Mouse (Mus musculus): ENCODE data around the gene Kdm6a. TPM values are rescaled to one million over a fixed set of nuclear protein-coding genes. Genes with fewer than 3 reads are reported as not detected.
A peak's percentile ranks its signal among the peaks of the same experiment; 100 is the strongest.

The Kdm6a gene
- polyA plus RNA-seq, 1 experiment from 2014 or later, result 9.4 TPM

DNA sequence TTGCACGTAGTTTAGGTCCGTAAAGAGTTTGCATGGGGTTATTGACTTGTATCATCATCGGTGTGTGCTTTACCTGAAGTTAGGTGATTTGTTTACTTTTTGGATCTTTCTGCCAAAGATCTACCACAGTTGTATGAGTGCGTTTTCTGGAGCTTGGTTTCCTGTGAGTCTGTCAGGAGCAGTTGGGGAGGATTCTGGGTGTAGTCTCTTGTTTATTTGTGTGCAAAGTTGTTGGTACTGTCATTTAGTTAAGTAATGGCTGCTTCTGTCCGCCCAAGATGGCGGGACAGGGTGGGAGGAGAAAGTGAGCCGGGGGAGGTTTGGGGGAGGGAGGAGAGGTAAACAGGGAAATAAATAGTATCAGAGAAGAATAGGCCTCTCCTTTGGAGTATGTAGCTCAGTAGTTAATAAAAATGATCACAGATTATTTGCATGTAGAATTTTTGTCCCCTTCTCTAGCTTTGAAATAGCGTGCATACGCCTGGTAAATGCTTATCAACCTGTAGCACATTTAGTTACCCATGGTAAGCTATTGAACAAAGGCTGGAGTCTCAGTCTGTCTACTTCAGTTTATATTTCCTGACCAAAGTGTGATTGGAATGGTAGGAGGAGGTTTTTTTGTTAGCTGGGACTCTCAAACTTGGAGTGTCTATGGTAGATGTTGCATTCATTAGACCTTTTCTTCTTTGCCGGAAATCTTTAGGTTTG, 1.7 kb downstream of the Kdm6a start:
- peak overlapping the region; percentile 69 for H3K4me2 ChIP-seq (ENCODE audit: low read depth, low read length)
- peak overlapping the region; percentile 98 for H3K27ac ChIP-seq (ENCODE audit: low read depth)
- H3K9ac ChIP-seq (replicated peaks), result peak overlapping the region; percentile 97
- no peaks in the 10 kb centered on the region for H3K27me3 ChIP-seq (ENCODE audit: insufficient read depth, low read length)
- peak; percentile 46 for DNase-seq
- H3K4me1 ChIP-seq (ENCODE audit: insufficient read depth), result peaks cover 6% of the 10 kb centered on the region
- H3K9me3 ChIP-seq (ENCODE audit: low read length), result no peaks in the 10 kb centered on the region
- no peak for ATAC-seq
- no peak for TF ChIP-seq EP300 (IDR thresholded peaks at IDR 0.05; ENCODE audit: low read depth)
- TF ChIP-seq CTCF (IDR thresholded peaks at IDR 0.05; ENCODE audit: low read depth), result no peak
- peak overlapping the region; percentile 91 for H3K4me3 ChIP-seq (ENCODE audit: low read depth, low read length)
- 2% methylated on average over 10 of the region's 10 CpGs for WGBS (ENCODE audit: insufficient replicate concordance)
- no peaks in the 10 kb centered on the region for H3K36me3 ChIP-seq (replicated peaks; ENCODE audit: insufficient read depth, low read length)

DNA sequence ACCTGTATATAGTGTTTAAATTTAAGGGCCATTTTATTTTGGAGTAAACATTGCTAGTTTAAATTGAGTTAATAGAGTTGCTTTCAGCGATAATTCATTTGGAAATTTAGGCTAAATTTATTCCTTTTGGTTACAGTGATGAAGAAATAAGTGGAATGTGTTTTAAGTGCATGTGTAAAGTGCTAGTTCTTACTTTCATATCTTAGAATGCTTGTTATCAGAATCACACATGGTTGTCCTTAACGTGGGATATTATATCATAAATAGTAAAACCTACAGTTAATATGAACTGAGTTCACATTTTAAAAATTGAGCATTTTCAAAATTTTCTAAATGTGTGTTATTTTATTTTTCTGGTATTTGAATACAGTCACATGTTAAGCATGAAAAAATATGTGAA, 2.7 kb downstream of the Kdm6a start:
- no peak for ATAC-seq

DNA sequence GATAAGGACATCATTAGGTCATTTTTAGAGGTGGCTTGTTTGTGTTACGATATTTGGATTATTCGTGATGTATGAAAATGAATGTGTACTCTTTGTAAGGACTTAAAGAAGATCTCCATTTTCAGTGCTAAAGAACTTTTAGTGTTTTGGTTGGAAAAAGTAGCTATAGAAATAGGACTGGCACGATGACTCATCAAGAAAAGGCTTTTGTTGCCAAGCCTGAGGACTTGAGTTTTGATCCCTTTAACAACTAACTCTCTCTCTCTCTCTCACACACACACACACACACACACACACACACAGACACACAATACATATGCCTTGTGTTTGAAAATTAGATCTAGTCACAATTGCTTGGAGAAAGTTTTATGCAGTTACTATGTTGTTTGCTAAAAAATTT, 4.6 kb downstream of the Kdm6a start:
- Histone ChIP-seq H3K4me1 (ENCODE audit: insufficient read depth) (peaks cover 2% of the 10 kb centered on the region; the same call in 1 of the 2 replicates), H3K36me3 (replicated peaks; ENCODE audit: insufficient read depth, low read length) (no peaks in the 10 kb centered on the region), H3K9ac (replicated peaks) (no peak overlapping the region), H3K4me2 (ENCODE audit: low read depth, low read length) (0 out of 2 replicates have a peak overlapping the region, but pooled peaks have one; percentile 35), H3K27me3 (ENCODE audit: insufficient read depth, low read length) (no peaks in the 10 kb centered on the region), H3K9me3 (ENCODE audit: low read length) (no peaks in the 10 kb centered on the region), H3K4me3 (ENCODE audit: low read depth, low read length) (no peak overlapping the region), H3K27ac (ENCODE audit: low read depth) (no peak overlapping the region)
- WGBS (ENCODE audit: insufficient replicate concordance), result 64% methylated on average over 3 of the region's 3 CpGs
- TF ChIP-seq EP300 (IDR thresholded peaks at IDR 0.05; ENCODE audit: low read depth) (no peak), CTCF (IDR thresholded peaks at IDR 0.05; ENCODE audit: low read depth) (no peak)
- ATAC-seq (no peak), DNase-seq (no peak)

More for the DNA sequence above, 2.7 kb downstream of the Kdm6a start:
- Histone ChIP-seq H3K27ac (ENCODE audit: low read depth) (no peak overlapping the region), H3K9ac (replicated peaks) (no peak overlapping the region), H3K4me1 (ENCODE audit: insufficient read depth) (peaks cover 6% of the 10 kb centered on the region), H3K27me3 (ENCODE audit: insufficient read depth, low read length) (no peaks in the 10 kb centered on the region), H3K9me3 (ENCODE audit: low read length) (no peaks in the 10 kb centered on the region), H3K4me2 (ENCODE audit: low read depth, low read length) (peak overlapping the region; percentile 69; the same call in 1 of the 2 replicates), H3K36me3 (replicated peaks; ENCODE audit: insufficient read depth, low read length) (no peaks in the 10 kb centered on the region), H3K4me3 (ENCODE audit: low read depth, low read length) (peak overlapping the region; percentile 91)
- TF ChIP-seq EP300 (IDR thresholded peaks at IDR 0.05; ENCODE audit: low read depth) (no peak), CTCF (IDR thresholded peaks at IDR 0.05; ENCODE audit: low read depth) (no peak)
- DNase-seq, result no peak
- 52% methylated on average over 2 of the region's 2 CpGs for WGBS (ENCODE audit: insufficient replicate concordance)

DNA sequence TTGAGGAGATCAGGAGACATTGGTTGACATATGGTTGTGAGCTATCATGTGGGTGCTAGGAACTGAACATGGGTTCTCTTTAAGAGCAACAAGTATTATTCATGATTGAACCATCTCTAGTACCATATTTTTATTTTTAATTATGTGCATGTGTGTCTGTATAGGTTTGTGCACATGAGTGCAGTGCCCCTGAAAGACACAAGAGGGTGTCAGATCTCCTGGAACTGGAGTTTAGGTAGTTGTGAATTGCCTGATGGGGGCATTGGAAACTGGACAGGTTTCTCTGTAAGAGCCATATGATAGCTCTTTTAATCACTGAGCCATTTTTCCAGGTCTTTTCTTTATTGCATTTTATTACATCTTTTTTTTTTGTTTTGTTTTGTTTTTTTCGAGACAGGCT, 6.6 kb downstream of the Kdm6a start:
- ATAC-seq (no peak), DNase-seq (no peak)
- H3K4me2 ChIP-seq (ENCODE audit: low read depth, low read length), result no peak overlapping the region
- no peak overlapping the region for H3K4me3 ChIP-seq (ENCODE audit: low read depth, low read length)
- peak; percentile 53 for TF ChIP-seq CTCF (IDR thresholded peaks at IDR 0.05; ENCODE audit: low read depth)
- no peak for TF ChIP-seq EP300 (IDR thresholded peaks at IDR 0.05; ENCODE audit: low read depth)
- no peaks in the 10 kb centered on the region for H3K27me3 ChIP-seq (ENCODE audit: insufficient read depth, low read length)
- H3K27ac ChIP-seq (ENCODE audit: low read depth), result no peak overlapping the region
- H3K36me3 ChIP-seq (replicated peaks; ENCODE audit: insufficient read depth, low read length), result no peaks in the 10 kb centered on the region
- 78% methylated on average over 1 of the region's 1 CpGs for WGBS (ENCODE audit: insufficient replicate concordance)
- no peaks in the 10 kb centered on the region for H3K9me3 ChIP-seq (ENCODE audit: low read length)
- no peak overlapping the region for H3K9ac ChIP-seq (replicated peaks)
- peaks cover 2% of the 10 kb centered on the region; the same call in 1 of the 2 replicates for H3K4me1 ChIP-seq (ENCODE audit: insufficient read depth)

DNA sequence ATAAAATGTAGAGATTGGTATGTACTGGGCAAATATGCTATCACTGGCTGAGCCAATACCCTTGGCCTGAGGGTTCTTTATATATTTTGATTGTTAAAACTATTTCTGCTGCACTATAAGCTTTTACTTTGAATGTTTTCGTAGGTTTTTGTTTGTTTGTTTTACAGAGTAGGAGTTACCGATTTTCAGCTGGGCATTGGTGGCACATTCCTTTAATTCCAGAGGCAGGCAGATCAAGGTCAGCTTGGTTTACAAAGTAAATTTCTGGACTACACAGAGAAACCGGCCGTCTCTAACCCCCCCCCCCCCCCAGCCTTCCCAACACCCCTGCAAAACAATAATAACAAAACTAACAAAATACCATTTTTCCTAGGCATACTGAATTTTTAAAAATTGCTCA, 12.5 kb downstream of the Kdm6a start:
- Histone ChIP-seq H3K4me3 (ENCODE audit: low read depth, low read length) (no peak overlapping the region), H3K27ac (ENCODE audit: low read depth) (no peak overlapping the region), H3K36me3 (replicated peaks; ENCODE audit: insufficient read depth, low read length) (no peaks in the 10 kb centered on the region), H3K4me1 (ENCODE audit: insufficient read depth) (peaks cover 10% of the 10 kb centered on the region), H3K9ac (replicated peaks) (no peak overlapping the region), H3K9me3 (ENCODE audit: low read length) (no peaks in the 10 kb centered on the region), H3K27me3 (ENCODE audit: insufficient read depth, low read length) (no peaks in the 10 kb centered on the region), H3K4me2 (ENCODE audit: low read depth, low read length) (no peak overlapping the region)
- ATAC-seq (no peak), DNase-seq (no peak)
- TF ChIP-seq CTCF (IDR thresholded peaks at IDR 0.05; ENCODE audit: low read depth) (no peak), EP300 (IDR thresholded peaks at IDR 0.05; ENCODE audit: low read depth) (no peak)
- WGBS (ENCODE audit: insufficient replicate concordance), result 58% methylated on average over 4 of the region's 4 CpGs

DNA sequence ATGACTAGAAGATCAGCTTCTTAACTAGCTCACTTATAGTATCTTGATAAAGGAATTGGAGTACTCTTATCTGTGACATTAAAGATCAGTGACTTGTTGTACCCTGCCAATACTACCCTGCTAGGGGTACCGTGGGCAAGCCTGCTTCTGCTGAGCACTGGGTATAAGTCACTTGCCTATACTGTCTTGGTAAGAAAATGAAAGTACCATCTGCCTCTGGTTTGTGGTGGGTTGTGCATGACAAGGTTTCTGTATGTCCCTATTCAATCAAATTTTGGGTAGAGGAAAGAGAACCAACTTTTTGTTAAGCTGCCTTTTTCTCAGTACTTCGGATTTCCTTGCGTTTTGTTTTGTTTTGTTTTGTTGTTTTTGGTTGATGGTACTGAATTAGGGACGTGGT, 15.4 kb downstream of the Kdm6a start:
- ATAC-seq (no peak), DNase-seq (no peak)
- Histone ChIP-seq H3K4me3 (ENCODE audit: low read depth, low read length) (no peak overlapping the region), H3K27me3 (ENCODE audit: insufficient read depth, low read length) (no peaks in the 10 kb centered on the region), H3K4me2 (ENCODE audit: low read depth, low read length) (no peak overlapping the region), H3K9me3 (ENCODE audit: low read length) (no peaks in the 10 kb centered on the region), H3K9ac (replicated peaks) (no peak overlapping the region), H3K36me3 (replicated peaks; ENCODE audit: insufficient read depth, low read length) (no peaks in the 10 kb centered on the region), H3K4me1 (ENCODE audit: insufficient read depth) (peaks cover 10% of the 10 kb centered on the region), H3K27ac (ENCODE audit: low read depth) (no peak overlapping the region)
- TF ChIP-seq EP300 (IDR thresholded peaks at IDR 0.05; ENCODE audit: low read depth), result no peak
- no peak for TF ChIP-seq CTCF (IDR thresholded peaks at IDR 0.05; ENCODE audit: low read depth)
- WGBS (ENCODE audit: insufficient replicate concordance), result 80% methylated on average over 4 of the region's 4 CpGs

All from liver, postnatal 0 days (tissue).